Mouse (Mus musculus): Measurements from ENCODE around the gene Zfr. TPM values are rescaled to one million over a fixed set of nuclear protein-coding genes. Genes with fewer than 3 reads are reported as not detected.
"Not testable (repeated sequence)": the region's sequence is repeated elsewhere in the genome, so short reads cannot be mapped to it uniquely, and the experiment has no call there.

The Zfr gene
- polyA plus RNA-seq, 3 experiments from 2014 or later, result 159 to 229 (median 184) TPM

DNA sequence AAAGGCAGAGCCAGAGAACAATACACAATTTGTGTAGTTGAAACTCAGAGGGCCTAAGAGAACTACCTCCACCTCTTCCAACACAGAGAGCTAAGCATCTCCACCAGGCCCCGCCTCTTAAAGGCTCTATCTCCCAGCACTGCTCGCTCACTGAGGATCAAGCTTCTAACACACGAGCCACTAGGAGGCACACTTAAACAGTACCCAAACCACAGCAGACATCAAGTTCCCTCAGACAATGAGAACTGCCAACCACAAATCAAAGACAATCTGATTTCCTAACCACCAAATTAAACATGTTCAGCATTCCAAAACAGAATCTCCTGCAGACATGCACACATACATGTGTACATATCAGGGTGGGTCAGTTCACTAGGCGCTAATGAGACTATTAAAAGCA lies 9.4 kb upstream of the Zfr start:
- ATAC-seq, result peak; percentile 58

DNA sequence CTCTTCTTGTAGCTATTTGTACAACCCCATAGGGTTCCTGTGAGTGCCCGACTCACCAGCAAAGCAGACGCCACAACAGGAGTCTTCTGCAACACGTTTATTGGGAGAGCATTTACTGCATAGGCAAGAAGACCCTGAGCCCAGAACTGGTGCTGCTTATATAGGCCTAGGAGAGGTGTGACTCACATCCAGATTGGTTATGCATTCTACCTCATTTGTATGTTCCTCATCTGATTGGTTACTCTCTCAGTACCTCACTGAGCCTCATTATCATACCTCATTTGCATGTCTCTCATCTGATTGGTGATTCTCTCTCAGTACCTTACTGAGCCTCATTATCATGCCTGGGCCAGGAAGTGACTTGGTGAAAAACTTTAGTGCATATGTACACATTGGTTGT lies 8.7 kb upstream of the Zfr start:
- ATAC-seq, result not testable (repeated sequence)

DNA sequence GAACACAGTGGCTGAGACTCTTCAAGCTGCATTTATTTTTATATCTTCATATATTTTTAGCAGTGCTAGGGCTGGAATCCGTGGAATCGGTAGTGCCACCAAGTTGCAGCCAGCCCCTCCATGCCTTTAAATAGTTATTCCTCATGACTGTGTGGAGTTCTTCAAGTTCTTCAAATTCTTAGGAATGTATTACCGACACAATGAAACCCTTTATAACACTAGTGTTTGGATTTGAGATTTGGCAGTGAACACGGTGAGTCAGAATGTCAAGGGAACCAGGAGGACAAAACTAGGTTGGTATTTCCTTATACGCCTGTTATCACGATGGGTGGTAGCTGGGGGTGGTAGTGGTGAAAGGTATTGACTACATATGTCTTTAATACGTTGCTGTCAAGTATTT lies 6.4 kb upstream of the Zfr start:
- no peak for ATAC-seq

GRCm38 (mm10) chr15:12113411-12113810 lies 4.2 kb upstream of the Zfr start:
- no peak for ATAC-seq

GRCm38 (mm10) chr15:12114546-12114945 lies 3.1 kb upstream of the Zfr start:
- no peak for ATAC-seq

- no peak for ATAC-seq
Measured at GRCm38 (mm10) chr15:12115722-12116230, 1.9 kb upstream of the Zfr start.

- ATAC-seq, result no peak
Measured at GRCm38 (mm10) chr15:12118093-12118431, 431 bp downstream of the Zfr start.

DNA sequence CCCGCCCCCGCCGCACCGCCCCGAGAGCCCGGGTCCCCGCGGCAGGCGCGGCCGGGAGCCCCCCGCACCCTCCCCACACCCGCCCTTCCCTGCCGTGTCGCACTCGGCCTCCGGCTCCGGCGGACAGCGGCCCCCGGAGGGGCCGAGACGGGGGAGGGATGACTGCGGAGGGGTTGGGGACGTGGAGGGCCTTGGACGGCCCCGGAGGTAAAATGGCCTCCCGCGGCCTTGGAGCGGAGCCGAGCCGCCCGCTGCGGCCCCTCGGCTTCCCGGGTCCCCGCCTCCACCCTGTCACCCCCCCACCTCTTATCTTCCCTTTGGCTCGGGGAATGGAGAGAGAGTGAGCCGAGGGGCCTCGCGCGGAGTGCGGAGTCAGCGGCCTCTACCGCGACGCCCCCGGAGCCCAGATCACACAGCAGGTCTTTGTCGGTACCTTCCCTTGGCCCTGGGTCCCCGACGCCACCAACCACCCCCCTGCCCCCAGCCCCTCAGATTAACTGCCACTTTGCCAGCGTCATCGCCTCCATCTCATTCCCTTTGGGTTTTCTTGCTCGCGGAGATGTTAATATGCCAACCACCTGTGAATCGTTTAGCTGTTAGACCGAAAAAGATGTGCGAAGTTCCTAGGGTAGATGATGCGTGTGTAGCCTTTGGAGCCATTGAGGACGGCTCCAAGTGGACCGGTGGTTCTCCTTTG lies 949 bp downstream of the Zfr start:
- ATAC-seq, result peak; percentile 6

GRCm38 (mm10) chr15:12119129-12119466 lies 1.5 kb downstream of the Zfr start:
- ATAC-seq, result peak; percentile 9

DNA sequence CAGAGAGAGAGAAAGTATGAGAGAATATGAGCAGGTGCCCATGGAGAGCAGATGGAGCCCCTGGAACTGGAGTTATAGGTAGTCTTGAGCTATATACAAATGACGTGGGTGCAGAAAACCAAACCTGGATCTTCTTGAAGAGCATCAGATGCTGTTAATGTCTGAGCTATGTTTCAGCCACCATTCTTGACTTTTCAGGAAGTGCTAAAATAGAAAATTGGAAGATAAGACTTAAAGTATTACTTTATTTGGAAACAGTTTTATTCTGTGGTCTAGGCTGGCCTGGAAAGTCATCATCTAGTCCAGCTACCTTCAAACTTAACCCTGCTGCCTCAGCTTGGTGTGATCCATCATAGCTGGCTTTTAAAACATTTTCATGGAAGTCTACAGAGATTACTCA lies 7.3 kb downstream of the Zfr start:
- no peak for ATAC-seq

- ATAC-seq, result not testable (repeated sequence)
Measured at GRCm38 (mm10) chr15:12130871-12131270, 13.2 kb downstream of the Zfr start.

DNA sequence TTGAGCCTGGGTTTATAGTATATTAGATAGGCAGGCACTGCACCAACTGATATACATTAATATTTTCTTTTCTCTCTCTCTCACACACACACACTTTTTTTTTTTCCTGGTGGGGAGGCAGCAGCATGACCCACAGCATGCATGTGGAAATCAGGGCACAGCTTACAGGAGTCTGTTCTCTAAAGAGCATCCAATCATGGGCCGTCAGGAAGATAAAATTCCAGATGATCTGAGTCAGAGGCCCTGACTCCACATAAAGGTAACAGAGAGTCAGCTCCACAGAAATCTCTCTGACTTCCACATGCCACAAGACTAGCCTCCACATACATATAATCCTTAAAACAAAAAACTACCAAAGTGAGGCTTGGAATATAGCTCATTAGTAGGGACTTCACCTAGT lies 16.9 kb downstream of the Zfr start:
- ATAC-seq, result no peak

DNA sequence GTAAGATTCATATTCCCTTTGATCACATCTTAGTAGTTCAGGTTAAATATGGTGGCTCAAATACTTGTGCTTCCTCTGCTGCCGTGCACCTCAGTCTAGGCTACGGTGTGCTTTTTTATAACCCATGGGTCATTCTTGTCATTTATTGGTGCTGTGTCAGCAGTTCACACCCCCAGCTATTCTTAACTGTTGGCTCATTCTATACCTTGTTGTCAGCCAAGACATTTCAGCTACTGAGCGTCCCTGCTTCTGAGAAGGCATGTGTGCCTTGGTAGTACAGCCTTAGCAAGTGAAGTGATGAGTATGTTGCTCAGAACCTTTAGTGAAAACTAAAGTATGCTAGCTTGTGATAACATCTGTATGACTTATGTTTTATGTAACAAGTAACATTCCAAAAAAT lies 17.7 kb downstream of the Zfr start:
- ATAC-seq, result no peak

DNA sequence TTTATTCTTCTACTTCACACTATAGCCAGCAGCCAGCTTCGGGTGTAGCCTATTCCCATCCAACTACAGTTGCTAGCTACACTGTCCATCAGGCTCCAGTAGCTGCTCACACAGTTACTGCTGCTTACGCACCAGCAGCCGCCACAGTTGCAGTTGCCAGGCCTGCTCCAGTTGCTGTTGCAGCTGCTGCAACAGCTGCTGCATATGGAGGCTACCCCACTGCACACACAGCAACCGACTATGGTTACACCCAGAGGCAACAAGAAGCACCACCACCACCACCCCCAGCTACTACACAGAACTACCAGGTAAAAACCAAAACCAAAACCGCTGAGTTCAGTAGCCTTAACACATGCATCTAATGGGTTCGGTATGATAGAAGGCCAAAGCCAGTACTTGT lies 18.7 kb downstream of the Zfr start:
- peak; percentile 80 for ATAC-seq

- no peak for ATAC-seq
Measured at GRCm38 (mm10) chr15:12140985-12141729, 23.5 kb downstream of the Zfr start.

GRCm38 (mm10) chr15:12147423-12147822 lies 29.8 kb downstream of the Zfr start:
- no peak for ATAC-seq

DNA sequence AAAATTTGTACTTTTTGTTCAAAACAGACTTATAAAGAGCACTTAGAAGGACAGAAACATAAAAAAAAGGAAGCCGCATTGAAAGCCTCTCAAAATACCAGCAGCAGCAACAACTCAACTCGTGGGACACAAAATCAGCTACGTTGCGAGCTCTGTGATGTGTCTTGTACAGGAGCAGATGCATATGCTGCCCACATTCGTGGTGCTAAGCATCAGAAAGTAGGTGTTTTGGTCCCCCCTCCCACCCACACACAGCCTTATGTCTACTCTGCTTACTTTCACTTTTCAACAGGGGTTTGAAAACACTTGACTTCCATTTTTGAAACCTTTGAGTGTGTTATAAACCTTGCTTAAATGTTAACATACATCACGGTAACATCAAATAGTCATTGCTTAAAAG lies 31.9 kb downstream of the Zfr start:
- ATAC-seq, result no peak

GRCm38 (mm10) chr15:12153747-12154146 lies 36.1 kb downstream of the Zfr start:
- ATAC-seq, result no peak

- no peak for ATAC-seq
Measured at GRCm38 (mm10) chr15:12178126-12178525, 60.5 kb downstream of the Zfr start.

- not testable (repeated sequence) for ATAC-seq
Measured at GRCm38 (mm10) chr15:12181181-12181805, 63.7 kb downstream of the Zfr start.

DNA sequence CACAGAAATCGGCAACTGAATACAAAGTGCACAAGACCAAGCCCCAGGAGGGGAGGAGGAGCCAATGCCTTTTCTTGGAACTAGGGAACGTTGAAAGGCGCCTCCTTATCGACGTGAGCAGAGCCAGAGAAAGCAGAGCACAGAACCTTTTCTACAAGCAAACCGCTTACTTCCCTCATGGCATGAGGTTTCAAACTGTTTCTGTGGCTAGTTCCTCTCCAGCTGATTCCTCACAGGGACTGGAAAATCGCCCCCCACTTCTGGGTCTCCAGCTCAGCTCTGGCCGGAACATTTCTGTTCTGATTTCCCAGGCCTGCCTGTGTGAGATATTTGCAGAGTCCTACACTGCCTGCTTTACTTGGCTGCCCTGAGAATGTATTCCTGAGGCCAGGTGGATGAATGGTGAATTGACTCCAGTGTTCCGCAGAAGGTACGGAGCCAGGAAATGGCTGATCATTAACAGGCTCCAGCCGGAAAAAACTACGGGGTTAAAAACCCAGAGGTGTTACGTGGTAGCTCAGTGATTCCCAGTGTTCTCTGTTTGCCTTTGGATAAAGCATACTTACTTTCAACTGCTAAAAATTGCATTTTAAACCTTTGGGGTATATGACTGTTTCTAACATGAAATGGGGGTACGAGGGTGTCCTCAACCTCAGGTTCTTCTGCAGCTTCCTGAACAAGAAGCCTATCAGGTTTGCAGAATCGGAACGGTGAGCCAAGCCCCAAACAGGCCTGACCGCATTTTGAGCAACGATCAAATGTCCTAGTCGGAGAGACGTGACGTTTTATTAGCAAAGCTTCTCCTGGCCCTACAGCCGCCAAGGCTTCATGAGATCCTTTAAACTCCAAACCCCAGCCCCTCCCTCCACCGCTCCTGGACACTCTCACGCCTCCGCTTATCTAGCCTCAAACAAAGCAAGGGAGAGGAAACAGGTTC lies 76.5 kb downstream of the Zfr start:
- no peak for ATAC-seq

- no peak for ATAC-seq
Measured at GRCm38 (mm10) chr15:12194817-12195735, 77.4 kb downstream of the Zfr start.

All from inflammation-experienced regulatory T-cells, adult 6 months (primary cell).